Mouse (Mus musculus) midbrain, postnatal 0 days (tissue): ENCODE measurements at regions not wholly inside any gene's neighbourhood (a gene's known extent, or its start where the extent isn't known, plus 50 kb on each side); places are given as distances from the start of the nearest gene placed in this dataset.

Experiments used
- ATAC-seq: fragments of 200-750 bp; cut with Nextera tagmentation; 2 replicates; pipeline ENCODE4 v1.8.0; 2017; ENCODE audit warnings: moderate number of reproducible peaks, mild to moderate bottlenecking, moderate TSS enrichment, moderate library complexity; ENCODE audit not compliant: low FRiP score
- DNase-seq: peaks from one replicate; pipeline ENCODE4 v3.0.0-alpha.2; 2015; ENCODE audit warnings: low spot score
- H3K27ac ChIP-seq: fragments of 300-500 bp; sonication (generic); 2 replicates; pipeline ENCODE4 v1.5.1; 2014; ENCODE audit warnings: low read depth, mild to moderate bottlenecking, low read length, mixed read lengths
- H3K27me3 ChIP-seq: fragments of 300-500 bp; sonication (generic); 2 replicates; pipeline ENCODE4 v1.6.1; 2014; ENCODE audit warnings: low read length, control low read depth, mixed read lengths; ENCODE audit not compliant: insufficient read depth
- H3K36me3 ChIP-seq: fragments of 300-500 bp; sonication (generic); 2 replicates; pipeline ENCODE4 v1.6.1; 2014; ENCODE audit warnings: low read length, control low read depth, mixed read lengths; ENCODE audit not compliant: insufficient read depth
- H3K4me1 ChIP-seq: fragments of 300-500 bp; sonication (generic); 2 replicates; pipeline ENCODE4 v1.6.1; 2014; ENCODE audit warnings: mild to moderate bottlenecking, control low read depth, antibody characterized with exemption, low read length, mixed read lengths; ENCODE audit not compliant: insufficient read depth
- H3K4me2 ChIP-seq: fragments of 300-500 bp; sonication (generic); 2 replicates; pipeline ENCODE4 v1.6.1; 2014; ENCODE audit warnings: low read depth, mild to moderate bottlenecking, low read length, mixed read lengths; ENCODE audit not compliant: poor library complexity, severe bottlenecking
- H3K4me3 ChIP-seq: fragments of 300-500 bp; sonication (generic); 2 replicates; pipeline ENCODE4 v1.5.1; 2014; ENCODE audit warnings: low read depth, mild to moderate bottlenecking, low read length, moderate library complexity
- H3K9ac ChIP-seq: fragments of 300-500 bp; sonication (generic); replicated peaks from 2 replicates; pipeline ENCODE4 v1.6.1; 2014; ENCODE audit warnings: mild to moderate bottlenecking, low read length, moderate library complexity, mixed read lengths; ENCODE audit not compliant: poor library complexity, severe bottlenecking
- H3K9me3 ChIP-seq: fragments of 300-500 bp; sonication (generic); 2 replicates; pipeline ENCODE4 v1.6.1; 2016; ENCODE audit warnings: low read length, control low read depth
- CTCF ChIP-seq: IDR thresholded peaks from 2 replicates; pipeline ENCODE4 v1.5.1; 2016; ENCODE audit warnings: antibody characterized with exemption, mild to moderate bottlenecking
- WGBS: fragments of 180-500 bp; shearing (Covaris S2); extraction: QIAGEN DNeasy Blood & Tissue Kit; methylation state at CpG from one replicate; pipeline ENCODE4 v1.1.7; 2014; 5-methylcytosine and 5-hydroxymethylcytosine counted together

DNA sequence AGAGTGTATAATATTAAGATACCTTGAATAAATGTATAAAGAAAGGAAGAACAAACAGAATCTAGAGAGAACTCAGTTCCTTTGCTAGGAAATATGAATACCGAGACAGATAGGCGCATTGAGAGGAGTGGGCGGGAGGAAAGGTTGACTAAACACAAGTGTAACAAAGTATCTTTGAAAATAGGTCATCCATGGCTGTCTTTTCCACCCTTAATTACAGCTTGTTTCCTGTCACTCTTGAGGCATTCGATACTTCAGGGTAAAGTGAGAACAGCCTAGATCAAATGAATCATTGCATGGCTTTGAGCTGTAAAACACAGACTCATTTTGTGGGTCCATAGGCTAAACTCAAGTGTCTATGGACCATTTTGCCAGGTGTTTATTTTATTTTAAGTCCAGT lies 985.3 kb upstream of the Gm7489 start:
- 87% methylated on average over 4 of the region's 4 CpGs for WGBS
- H3K4me1 ChIP-seq: no peaks in the 10 kb centered on the region
- H3K27ac ChIP-seq: no peak overlapping the region
- no peak overlapping the region for H3K9ac ChIP-seq
- H3K36me3 ChIP-seq: no peaks in the 10 kb centered on the region
- no peak for TF ChIP-seq CTCF
- DNase-seq (no peak), ATAC-seq (no peak)
- no peak overlapping the region for H3K4me3 ChIP-seq
- no peaks in the 10 kb centered on the region for H3K27me3 ChIP-seq
- H3K4me2 ChIP-seq: no peak overlapping the region
- no peaks in the 10 kb centered on the region for H3K9me3 ChIP-seq

DNA sequence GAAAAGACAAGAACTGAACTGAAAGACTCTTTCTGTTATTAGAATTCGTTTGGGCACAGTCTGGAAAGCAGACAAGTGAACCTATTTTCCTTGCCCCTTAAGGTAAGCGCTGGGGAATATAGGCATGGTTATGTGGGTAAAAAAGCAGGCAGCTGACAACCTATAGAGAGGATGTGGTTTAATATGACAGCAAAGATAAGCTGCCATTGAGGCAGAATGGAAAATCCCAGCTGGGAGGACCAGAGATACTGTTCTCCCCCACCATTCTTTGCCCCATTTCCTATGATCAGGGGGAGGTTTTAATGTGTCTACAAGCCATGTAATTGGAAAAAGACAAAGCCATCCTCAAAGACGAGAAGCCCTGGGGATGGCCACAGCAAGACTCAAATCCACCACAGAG lies 984.9 kb upstream of the Gm7489 start:
- no peaks in the 10 kb centered on the region for H3K36me3 ChIP-seq
- ATAC-seq (no peak), DNase-seq (no peak)
- no peaks in the 10 kb centered on the region for H3K4me1 ChIP-seq
- H3K9ac ChIP-seq: no peak overlapping the region
- H3K9me3 ChIP-seq: no peaks in the 10 kb centered on the region
- no peak for TF ChIP-seq CTCF
- 69% methylated on average over 3 of the region's 3 CpGs for WGBS
- H3K27ac ChIP-seq: no peak overlapping the region
- H3K27me3 ChIP-seq: no peaks in the 10 kb centered on the region
- no peak overlapping the region for H3K4me2 ChIP-seq
- no peak overlapping the region for H3K4me3 ChIP-seq

DNA sequence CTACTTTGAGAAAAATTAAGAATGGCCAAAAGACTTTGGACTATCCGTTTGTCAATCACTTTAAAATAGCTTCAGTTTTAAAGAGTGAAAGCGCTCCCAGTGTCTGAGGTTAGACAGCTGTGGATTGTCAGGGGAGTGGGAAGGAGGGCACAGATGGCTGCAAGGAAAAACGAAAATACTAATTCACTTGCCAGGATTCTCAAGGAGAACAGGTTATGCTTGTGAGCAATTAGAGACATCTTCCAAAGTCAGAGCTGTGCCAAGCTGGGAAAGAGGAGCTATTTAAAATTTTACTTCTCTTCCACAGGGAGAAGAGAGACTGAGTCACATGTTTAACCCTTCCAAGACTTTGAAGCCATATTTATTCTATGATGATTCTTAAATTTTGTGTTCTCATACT lies 979.5 kb upstream of the Gm7489 start:
- no peak for ATAC-seq
- H3K9me3 ChIP-seq: no peaks in the 10 kb centered on the region
- no peaks in the 10 kb centered on the region for H3K4me1 ChIP-seq
- no peak overlapping the region for H3K4me2 ChIP-seq
- DNase-seq: no peak
- 77% methylated on average over 3 of the region's 3 CpGs for WGBS
- H3K4me3 ChIP-seq: no peak overlapping the region
- H3K36me3 ChIP-seq: no peaks in the 10 kb centered on the region
- no peak for TF ChIP-seq CTCF
- H3K27me3 ChIP-seq: no peaks in the 10 kb centered on the region
- H3K9ac ChIP-seq: no peak overlapping the region
- H3K27ac ChIP-seq: no peak overlapping the region

DNA sequence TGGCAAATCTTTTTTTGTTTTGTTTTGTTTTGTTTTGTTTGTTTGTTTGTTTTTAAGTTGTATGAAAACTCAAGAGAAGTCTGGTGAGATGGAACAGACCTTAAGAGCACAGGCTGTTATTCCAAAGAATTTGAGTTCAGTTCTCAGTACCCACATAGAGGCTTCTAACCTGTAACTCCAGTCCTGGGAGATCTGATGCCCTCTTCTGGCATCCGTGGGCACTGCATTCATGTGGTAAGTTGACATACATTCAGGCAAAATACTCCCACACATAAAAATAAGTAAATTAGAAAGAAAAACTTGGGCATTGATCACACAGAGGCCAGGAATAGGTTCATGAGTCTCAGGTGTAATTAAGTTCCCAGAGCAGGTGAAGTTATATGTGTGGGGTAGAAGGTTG lies 977.5 kb upstream of the Gm7489 start:
- no peak overlapping the region for H3K27ac ChIP-seq
- no peaks in the 10 kb centered on the region for H3K4me1 ChIP-seq
- TF ChIP-seq CTCF: no peak
- ATAC-seq (no peak), DNase-seq (no peak)
- H3K9ac ChIP-seq: no peak overlapping the region
- H3K36me3 ChIP-seq: no peaks in the 10 kb centered on the region
- H3K4me3 ChIP-seq: no peak overlapping the region
- no peak overlapping the region for H3K4me2 ChIP-seq
- H3K27me3 ChIP-seq: no peaks in the 10 kb centered on the region
- no peaks in the 10 kb centered on the region for H3K9me3 ChIP-seq
- WGBS: 48% methylated on average over 1 of the region's 1 CpGs

DNA sequence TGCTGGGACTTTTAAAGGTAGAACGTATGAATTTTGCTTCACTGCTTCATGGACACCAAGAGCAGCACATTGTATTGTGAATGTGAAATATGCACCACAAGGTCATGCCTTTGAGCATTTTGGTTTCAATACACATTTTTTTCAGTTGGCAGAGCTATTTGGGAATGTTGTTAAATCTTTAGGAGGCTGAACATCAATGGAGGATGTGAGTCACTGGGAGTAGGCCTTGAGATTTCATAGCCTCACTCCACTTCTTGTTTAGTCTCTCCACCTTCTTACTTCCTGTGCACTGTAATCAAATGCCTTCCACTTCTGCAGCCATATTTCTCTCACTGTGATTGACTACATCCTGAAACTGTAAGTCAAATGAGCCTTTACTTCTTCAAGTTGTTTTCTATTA lies 962.4 kb upstream of the Gm7489 start:
- 84% methylated on average over 1 of the region's 1 CpGs for WGBS
- no peak for ATAC-seq
- H3K4me3 ChIP-seq: no peak overlapping the region
- no peaks in the 10 kb centered on the region for H3K4me1 ChIP-seq
- no peak overlapping the region for H3K4me2 ChIP-seq
- no peak overlapping the region for H3K27ac ChIP-seq
- H3K36me3 ChIP-seq: no peaks in the 10 kb centered on the region
- H3K27me3 ChIP-seq: no peaks in the 10 kb centered on the region
- no peak overlapping the region for H3K9ac ChIP-seq
- peaks cover 4% of the 10 kb centered on the region; the same call in 1 of the 2 replicates for H3K9me3 ChIP-seq
- DNase-seq: no peak
- TF ChIP-seq CTCF: no peak

DNA sequence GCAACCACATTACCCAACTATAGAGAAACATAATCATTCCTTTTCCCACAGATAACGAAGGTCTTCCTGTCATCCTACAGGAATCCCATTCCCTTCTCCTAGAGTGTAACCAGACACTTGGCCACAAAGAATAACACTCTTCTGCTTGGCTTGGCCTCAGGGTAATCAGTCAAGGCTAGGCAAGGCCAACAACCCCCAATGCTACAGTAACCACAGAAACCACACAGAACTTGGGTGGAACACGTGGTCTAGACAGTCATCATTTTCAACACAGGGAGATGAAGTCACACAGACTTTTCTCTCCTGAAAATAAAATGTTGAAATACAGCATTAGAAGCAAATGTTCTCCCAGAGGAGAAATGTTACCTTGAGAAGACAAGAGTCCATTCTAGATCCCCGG lies 956.3 kb upstream of the Gm7489 start:
- TF ChIP-seq CTCF: no peak

DNA sequence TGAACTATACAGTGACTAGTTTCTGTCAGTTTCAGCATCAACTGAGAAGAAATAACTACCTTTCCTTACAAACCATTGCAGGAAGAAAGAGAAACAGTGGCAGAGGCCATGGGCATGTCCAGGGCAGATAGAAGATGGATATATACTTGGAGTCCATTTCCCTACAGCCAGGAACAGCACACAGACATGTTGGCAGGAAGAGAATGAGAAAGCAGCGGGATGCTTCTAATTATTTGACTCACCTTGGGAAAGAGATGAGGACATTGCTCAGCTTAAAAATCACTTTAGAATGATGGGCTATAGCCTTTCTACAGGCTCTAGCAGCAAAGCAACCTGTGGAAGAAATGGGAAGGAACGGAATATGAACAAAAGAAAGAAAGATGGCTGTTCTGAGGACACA lies 947.6 kb upstream of the Gm7489 start:
- WGBS: 90% methylated on average over 2 of the region's 2 CpGs

More for the DNA sequence above, 956.3 kb upstream of the Gm7489 start:
- DNase-seq (no peak), ATAC-seq (no peak)
- Histone ChIP-seq H3K9me3 (no peaks in the 10 kb centered on the region), H3K27me3 (no peaks in the 10 kb centered on the region), H3K27ac (no peak overlapping the region), H3K36me3 (no peaks in the 10 kb centered on the region), H3K9ac (no peak overlapping the region), H3K4me2 (no peak overlapping the region), H3K4me1 (no peaks in the 10 kb centered on the region), H3K4me3 (no peak overlapping the region)
- 86% methylated on average over 3 of the region's 3 CpGs for WGBS

More for the DNA sequence above, 947.6 kb upstream of the Gm7489 start:
- no peak overlapping the region for H3K27ac ChIP-seq
- H3K4me2 ChIP-seq: no peak overlapping the region
- ATAC-seq (no peak), DNase-seq (no peak)
- no peaks in the 10 kb centered on the region for H3K27me3 ChIP-seq
- TF ChIP-seq CTCF: no peak
- no peaks in the 10 kb centered on the region for H3K9me3 ChIP-seq
- no peaks in the 10 kb centered on the region for H3K36me3 ChIP-seq
- H3K9ac ChIP-seq: no peak overlapping the region
- no peaks in the 10 kb centered on the region for H3K4me1 ChIP-seq
- H3K4me3 ChIP-seq: no peak overlapping the region
